Mouse (Mus musculus) retina, embryonic 14.5 days (tissue): ENCODE measurements at regions not wholly inside any gene's neighbourhood (a gene's known extent, or its start where the extent isn't known, plus 50 kb on each side); places are given as distances from the start of the nearest gene placed in this dataset.

ENCODE experiments used
- DNase-seq: peaks from one replicate; pipeline ENCODE4 v3.0.0-alpha.2; 2015; ENCODE audit warnings: low spot score

GRCm38 (mm10) chr10:37447333-37448204 is 308.8 kb upstream of the Marcks start:
- DNase-seq: no peak

GRCm38 (mm10) chr10:37439863-37440613 is 301.3 kb upstream of the Marcks start:
- DNase-seq: peak; percentile 10

GRCm38 (mm10) chr10:37438312-37438711 is 299.6 kb upstream of the Marcks start:
- no peak for DNase-seq

GRCm38 (mm10) chr10:37436849-37437248 is 298.1 kb upstream of the Marcks start:
- no peak for DNase-seq

- peak; percentile 39 for DNase-seq
Observed at GRCm38 (mm10) chr10:37434229-37434628, 295.5 kb upstream of the Marcks start.

GRCm38 (mm10) chr10:37423047-37423446 is 284.3 kb upstream of the Marcks start:
- DNase-seq: no peak

- DNase-seq: no peak
Observed at GRCm38 (mm10) chr10:37422612-37423011, 283.9 kb upstream of the Marcks start.

- no peak for DNase-seq
Observed at GRCm38 (mm10) chr10:37416321-37416720, 277.6 kb upstream of the Marcks start.

GRCm38 (mm10) chr10:37412401-37412800 is 273.7 kb upstream of the Marcks start:
- DNase-seq: no peak

- DNase-seq: no peak
Observed at GRCm38 (mm10) chr10:37409749-37410148, 271.0 kb upstream of the Marcks start.

- no peak for DNase-seq
Observed at GRCm38 (mm10) chr10:37407487-37407886, 268.8 kb upstream of the Marcks start.

- no peak for DNase-seq
Observed at GRCm38 (mm10) chr10:37404933-37405332, 266.2 kb upstream of the Marcks start.

- no peak for DNase-seq
Observed at GRCm38 (mm10) chr10:37404407-37404806, 265.7 kb upstream of the Marcks start.

- no peak for DNase-seq
Observed at GRCm38 (mm10) chr10:37402376-37402775, 263.7 kb upstream of the Marcks start.

GRCm38 (mm10) chr10:37400991-37401390 is 262.3 kb upstream of the Marcks start:
- DNase-seq: no peak

- peak; percentile 57 for DNase-seq
Observed at GRCm38 (mm10) chr10:37400379-37400778, 261.7 kb upstream of the Marcks start.

GRCm38 (mm10) chr10:37397271-37397991 is 258.7 kb upstream of the Marcks start:
- DNase-seq: peak; percentile 87

- DNase-seq: no peak
Observed at GRCm38 (mm10) chr10:37390011-37390410, 251.3 kb upstream of the Marcks start.

- no peak for DNase-seq
Observed at GRCm38 (mm10) chr10:37386216-37386615, 247.5 kb upstream of the Marcks start.

- no peak for DNase-seq
Observed at GRCm38 (mm10) chr10:37380024-37380423, 241.3 kb upstream of the Marcks start.

GRCm38 (mm10) chr10:37378002-37378702 is 239.4 kb upstream of the Marcks start:
- DNase-seq: peak; percentile 44
